Mouse (Mus musculus): ENCODE results near the gene Epor.

The Epor gene

GRCm38 (mm10) chr9:21962416-21963059, 768 bp downstream of the Epor start:
- DNase-seq = peak; percentile 66 to 86

- DNase-seq = peak in 1 of 2 experiments; percentile 3
Measured at GRCm38 (mm10) chr9:21962010-21962409, 1.3 kb downstream of the Epor start.

- no peak for DNase-seq
Measured at GRCm38 (mm10) chr9:21961366-21961980, 1.8 kb downstream of the Epor start.

GRCm38 (mm10) chr9:21960558-21961208, 2.6 kb downstream of the Epor start:
- DNase-seq = peak; percentile 57 to 74

- peak; percentile 24 to 62 for DNase-seq
Measured at GRCm38 (mm10) chr9:21960135-21960534, 3.2 kb downstream of the Epor start.

- DNase-seq = no peak
Measured at GRCm38 (mm10) chr9:21959244-21959643, 4.1 kb downstream of the Epor start.

GRCm38 (mm10) chr9:21958372-21958771, 4.9 kb downstream of the Epor start:
- DNase-seq = peak in 1 of 2 experiments; percentile 4

GRCm38 (mm10) chr9:21955570-21956281, 7.6 kb downstream of the Epor start, which contains the start of gene Swsap1:
Swsap1 (plus strand) TSS chr9:21955755.
- peak; percentile 99 for DNase-seq

GRCm38 (mm10) chr9:21955225-21955569, 8.1 kb downstream of the Epor start:
- DNase-seq = no peak

GRCm38 (mm10) chr9:21954635-21955034, 8.7 kb downstream of the Epor start:
- DNase-seq = no peak

- DNase-seq = no peak
Measured at GRCm38 (mm10) chr9:21953600-21953999, 9.7 kb downstream of the Epor start.

GRCm38 (mm10) chr9:21951977-21952376, 11.3 kb downstream of the Epor start:
- DNase-seq = no peak

GRCm38 (mm10) chr9:21950322-21950721, 13.0 kb downstream of the Epor start:
- DNase-seq = peak; percentile 66 to 78

GRCm38 (mm10) chr9:21948790-21949189, 14.5 kb downstream of the Epor start:
- no peak for DNase-seq

GRCm38 (mm10) chr9:21948146-21948545, 15.2 kb downstream of the Epor start:
- no peak for DNase-seq

- no peak for DNase-seq
Measured at GRCm38 (mm10) chr9:21947540-21948130, 15.7 kb downstream of the Epor start.

GRCm38 (mm10) chr9:21944267-21944666, 19.0 kb downstream of the Epor start:
- DNase-seq = peak in 1 of 2 experiments; percentile 16

- DNase-seq = no peak
Measured at GRCm38 (mm10) chr9:21943638-21944037, 19.7 kb downstream of the Epor start.

- no peak for DNase-seq
Measured at GRCm38 (mm10) chr9:21943046-21943445, 20.3 kb downstream of the Epor start.

- DNase-seq = no peak
Measured at GRCm38 (mm10) chr9:21938234-21938855, 25.0 kb downstream of the Epor start.

GRCm38 (mm10) chr9:21937711-21938175, 25.6 kb downstream of the Epor start:
- no peak for DNase-seq

Measured in kidney, postnatal 25 days (tissue).